30 mouse cellular contexts compared by ENCODE assay signal in the genomic region with DNA sequence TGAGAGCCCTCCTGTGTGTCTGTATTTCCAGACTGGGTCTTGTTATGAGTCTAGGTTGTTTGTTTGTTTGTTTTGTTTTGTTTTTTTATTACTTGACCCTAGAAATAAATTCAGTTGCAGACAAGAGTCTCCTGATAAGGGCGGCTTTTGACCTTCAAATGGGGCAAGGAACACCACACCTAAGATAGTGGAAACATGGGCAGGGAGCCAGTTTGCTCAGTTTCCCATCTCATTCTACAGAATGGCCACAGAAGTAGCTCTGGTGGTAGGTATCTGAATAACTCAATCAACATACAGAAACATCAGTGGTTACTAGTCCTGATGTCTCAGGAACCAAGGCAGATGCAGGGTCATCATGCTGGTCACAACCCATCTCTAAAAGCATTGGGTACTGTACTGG. TPM values are rescaled to one million over a fixed set of nuclear protein-coding genes. Genes with fewer than 3 reads are reported as not detected.
A peak's percentile ranks its signal among the peaks of the same experiment; 100 is the strongest.
DNase-seq lines count a peak whose midpoint lies in the region; ATAC-seq lines count a peak whose summit lies in the region.
"Had no signal": no experiment of that assay in that cellular context is flagged by ENCODE, and none has a peak within 500 bp of the region (broad histone marks: within the 10 kb centered on the region; RNA-seq: fewer than 3 reads in every experiment).

No protein-coding gene starts in this region.

- H3K9me3 ChIP-seq in hindbrain, embryonic 10.5 days, result peaks cover 76% of the 10 kb centered on the region
- H3K9me3 ChIP-seq in hindbrain, embryonic 12.5 days (replicated peaks), result peaks cover 74% of the 10 kb centered on the region
- H3K9me3 ChIP-seq: stomach, embryonic 15.5 days had no signal

- ATAC-seq in hindbrain, embryonic 12.5 days (ENCODE audit: low FRiP score), result no peak
- ATAC-seq: forebrain, embryonic 13.5 days; midbrain, embryonic 13.5 days had no signal

- no peaks in the 10 kb centered on the region for H3K4me1 ChIP-seq in hindbrain, embryonic 10.5 days (replicated peaks)
- no peaks in the 10 kb centered on the region for H3K4me1 ChIP-seq in hindbrain, embryonic 12.5 days
- H3K4me1 ChIP-seq: embryonic facial prominence, embryonic 13.5 days; forebrain, embryonic 13.5 days; hindbrain, embryonic 13.5 days; midbrain, embryonic 13.5 days; neural tube, embryonic 12.5 days; stomach, embryonic 15.5 days had no signal

- H3K27me3 ChIP-seq in hindbrain, embryonic 10.5 days (ENCODE audit: insufficient read depth, poor library complexity, severe bottlenecking), result no peaks in the 10 kb centered on the region
- H3K27me3 ChIP-seq in hindbrain, embryonic 12.5 days, result no peaks in the 10 kb centered on the region
- H3K27me3 ChIP-seq: embryonic facial prominence, embryonic 13.5 days; forebrain, embryonic 13.5 days; hindbrain, embryonic 13.5 days; midbrain, embryonic 13.5 days; neural tube, embryonic 12.5 days; stomach, embryonic 15.5 days had no signal

- 19% methylated on average over 1 of the region's 1 CpGs for WGBS in hindbrain, embryonic 10.5 days
- WGBS in hindbrain, embryonic 12.5 days, result 20% methylated on average over 1 of the region's 1 CpGs

- peak; percentile 3 for DNase-seq in embryo, embryonic 10 days (ENCODE audit: low spot score)
- no peak for DNase-seq in embryo, embryonic 9.5 days (ENCODE audit: extremely low spot score)
- peak; percentile 3 for DNase-seq in hindbrain, embryonic 10.5 days (ENCODE audit: low spot score)
- peak; percentile 4 for DNase-seq in 416B (ENCODE audit: low read depth)
- DNase-seq in skeletal muscle tissue, adult 2 months (ENCODE audit: low read depth, low spot score), result peak; percentile 3
- no peak for DNase-seq in testis, postnatal 14 days (ENCODE audit: low spot score)
- no peak for DNase-seq in kidney, postnatal 4 days
- DNase-seq: adrenal gland, adult 8-10 months; cerebellum, adult 11-12 months; cerebellum, postnatal 10 days; gastrocnemius, postnatal 25 days; kidney, adult 8-10 months; kidney, postnatal 14 days; layer of hippocampus, postnatal 36 days; lung, adult 18-20 months; lung, postnatal 14 days; thymus, adult 2 months; thymus, postnatal 4 days had no signal

- no peak overlapping the region for H3K9ac ChIP-seq in hindbrain, embryonic 12.5 days
- H3K9ac ChIP-seq: embryonic facial prominence, embryonic 13.5 days; forebrain, embryonic 13.5 days; hindbrain, embryonic 13.5 days; midbrain, embryonic 13.5 days; neural tube, embryonic 12.5 days; stomach, embryonic 15.5 days had no signal

- H3K4me3 ChIP-seq in hindbrain, embryonic 10.5 days, result no peak overlapping the region
- H3K4me3 ChIP-seq in hindbrain, embryonic 12.5 days, result no peak overlapping the region
- H3K4me3 ChIP-seq: embryonic facial prominence, embryonic 13.5 days; forebrain, embryonic 13.5 days; hindbrain, embryonic 13.5 days; layer of hippocampus, adult 2 months; midbrain, embryonic 13.5 days; neural tube, embryonic 12.5 days; stomach, embryonic 15.5 days had no signal

- H3K4me2 ChIP-seq in hindbrain, embryonic 12.5 days (replicated peaks), result no peak overlapping the region
- H3K4me2 ChIP-seq: embryonic facial prominence, embryonic 13.5 days; forebrain, embryonic 13.5 days; hindbrain, embryonic 13.5 days; liver, embryonic 11.5 days; midbrain, embryonic 13.5 days; neural tube, embryonic 12.5 days; stomach, embryonic 15.5 days had no signal

- H3K27ac ChIP-seq in hindbrain, embryonic 10.5 days, result no peak overlapping the region
- no peak overlapping the region for H3K27ac ChIP-seq in hindbrain, embryonic 12.5 days
- H3K27ac ChIP-seq: embryonic facial prominence, embryonic 13.5 days; forebrain, embryonic 13.5 days; hindbrain, embryonic 13.5 days; layer of hippocampus, adult 2 months; midbrain, embryonic 13.5 days; neural tube, embryonic 12.5 days; stomach, embryonic 15.5 days had no signal

- H3K36me3 ChIP-seq in hindbrain, embryonic 10.5 days, result no peaks in the 10 kb centered on the region
- no peaks in the 10 kb centered on the region for H3K36me3 ChIP-seq in hindbrain, embryonic 12.5 days
- H3K36me3 ChIP-seq: embryonic facial prominence, embryonic 13.5 days; hindbrain, embryonic 13.5 days; midbrain, embryonic 13.5 days; neural tube, embryonic 12.5 days; stomach, embryonic 15.5 days had no signal

RNA-seq across cellular contexts. Expression of a gene that starts 17.2 kb away (rescaled TPM):
- polyA plus RNA-seq in hindbrain, embryonic 10.5 days (2016; fragmentation: Nextera tagmentation; extraction: Ambion mirVana), result not detected in 2 replicates
- polyA plus RNA-seq in hindbrain, embryonic 12.5 days (2016; fragmentation: Nextera tagmentation; extraction: Ambion mirVana), result not detected in 2 replicates
- polyA plus RNA-seq: embryonic facial prominence, embryonic 13.5 days; heart, embryonic 16.5 days; intestine, embryonic 14.5 days; limb, embryonic 11.5 days; liver, embryonic 11.5 days; neural tube, embryonic 12.5 days; stomach, embryonic 15.5 days had no signal

RNA-seq across cellular contexts. Expression of a gene that starts 17.2 kb away (rescaled TPM):
- 169 and 205 TPM in 2 replicates for polyA plus RNA-seq in hindbrain, embryonic 10.5 days (2016; fragmentation: Nextera tagmentation; extraction: Ambion mirVana)
- polyA plus RNA-seq in hindbrain, embryonic 12.5 days (2016; fragmentation: Nextera tagmentation; extraction: Ambion mirVana), result 167 and 169 TPM in 2 replicates

Comparison
In these comparisons a context has a peak if more than half of its experiments do, and no peak if none do; other contexts are left out.
1. DNase-seq: peak in embryo, embryonic 10 days (single experiment), hindbrain, embryonic 10.5 days (single experiment), 416B (single experiment) and skeletal muscle tissue, adult 2 months (single experiment); none in embryo, embryonic 9.5 days (single experiment), testis, postnatal 14 days (single experiment) and kidney, postnatal 4 days (0 of 2).